Mouse (Mus musculus) gastrocnemius, postnatal 10 days (tissue): ENCODE measurements around the gene St3gal4. TPM values are rescaled to one million over a fixed set of nuclear protein-coding genes. Genes with fewer than 3 reads are reported as not detected.

ENCODE experiments used
- DNase-seq: peaks from one replicate; pipeline ENCODE4 v3.0.0; 2021; ENCODE audit warnings: mixed read lengths
- total RNA-seq, 2 experiments: library from RNA; stranded (reverse); gene quantifications; 2 replicates each; pipeline ENCODE4 v1.2.3; 2021

Gene St3gal4
- total RNA-seq, 2 experiments from 2014 or later: 12.7 to 13.1 TPM

GRCm38 (mm10) chr9:35048449-35048848 is 70.6 kb downstream of the St3gal4 start:
- DNase-seq: no peak

GRCm38 (mm10) chr9:35045756-35046155 is 73.3 kb downstream of the St3gal4 start:
- peak; percentile 86 for DNase-seq

- DNase-seq: peak; percentile 58
These were observed 74.0 kb downstream of the St3gal4 start for GRCm38 (mm10) chr9:35045031-35045531.

GRCm38 (mm10) chr9:35044458-35044857 is 74.6 kb downstream of the St3gal4 start:
- peak; percentile 50 for DNase-seq

GRCm38 (mm10) chr9:35043619-35044018 is 75.4 kb downstream of the St3gal4 start:
- DNase-seq: no peak

- no peak for DNase-seq
These were observed 77.6 kb downstream of the St3gal4 start for GRCm38 (mm10) chr9:35041493-35041892.

GRCm38 (mm10) chr9:35039846-35040245 is 79.2 kb downstream of the St3gal4 start:
- no peak for DNase-seq

GRCm38 (mm10) chr9:35038922-35039586 is 80.0 kb downstream of the St3gal4 start:
- no peak for DNase-seq

GRCm38 (mm10) chr9:35035074-35035473 is 84.0 kb downstream of the St3gal4 start:
- DNase-seq: no peak

- no peak for DNase-seq
These were observed 86.6 kb downstream of the St3gal4 start for GRCm38 (mm10) chr9:35032457-35032856.

GRCm38 (mm10) chr9:35030823-35031222 is 88.2 kb downstream of the St3gal4 start:
- peak; percentile 46 for DNase-seq

- DNase-seq: no peak
These were observed 91.6 kb downstream of the St3gal4 start for GRCm38 (mm10) chr9:35027382-35027997.

GRCm38 (mm10) chr9:35026897-35027311 is 92.2 kb downstream of the St3gal4 start:
- DNase-seq: no peak

- no peak for DNase-seq
These were observed 92.8 kb downstream of the St3gal4 start for GRCm38 (mm10) chr9:35026311-35026710.

- DNase-seq: no peak
These were observed 94.2 kb downstream of the St3gal4 start for GRCm38 (mm10) chr9:35024591-35025496.

- no peak for DNase-seq
These were observed 97.3 kb downstream of the St3gal4 start for GRCm38 (mm10) chr9:35021744-35022143.

GRCm38 (mm10) chr9:35020015-35020653 is 98.9 kb downstream of the St3gal4 start:
- DNase-seq: no peak

GRCm38 (mm10) chr9:35019372-35019771 is 99.7 kb downstream of the St3gal4 start:
- no peak for DNase-seq

- no peak for DNase-seq
These were observed 101.0 kb downstream of the St3gal4 start for GRCm38 (mm10) chr9:35018056-35018455.

- DNase-seq: no peak
These were observed 101.5 kb downstream of the St3gal4 start for GRCm38 (mm10) chr9:35017563-35017962.

GRCm38 (mm10) chr9:35016762-35017161 is 102.3 kb downstream of the St3gal4 start:
- no peak for DNase-seq

GRCm38 (mm10) chr9:35007697-35008341 is 111.2 kb downstream of the St3gal4 start:
- no peak for DNase-seq
